Mouse (Mus musculus) left cerebral cortex, adult 8-10 months (tissue): ENCODE data around the gene Gm10310. TPM values are rescaled to one million over a fixed set of nuclear protein-coding genes. Genes with fewer than 3 reads are reported as not detected.
"Not testable (repeated sequence)": the region's sequence is repeated elsewhere in the genome, so short reads cannot be mapped to it uniquely, and the experiment has no call there.

Experiments
- DNase-seq, 2 experiments: peaks; one replicate each; pipeline ENCODE4 v3.0.0; 2022; ENCODE audit warnings: low spot score in 2 of 2
- total RNA-seq, 4 experiments: library from RNA; stranded (reverse); gene quantifications; 2 replicates each; pipeline ENCODE4 v1.2.4; 2022

Gm10310 gene
- not detected for total RNA-seq

GRCm38 (mm10) chr10:129984962-129985361 is at the start of gene Gm10310:
Gene Gm10310 (minus strand): TSS chr10:129985062.
- not testable (repeated sequence) for DNase-seq

GRCm38 (mm10) chr10:130030048-130030447 is 45.2 kb upstream of the Gm10310 start, which contains the start of gene Olfr821:
Gene Olfr821 (plus strand): TSS chr10:130030348.
- DNase-seq = no peak

- no peak for DNase-seq
These were observed 27.5 kb upstream of the Gm10310 start, which contains the start of gene Olfr820 for GRCm38 (mm10) chr10:130012321-130012720. Gene Olfr820 (plus strand): TSS chr10:130012621.

- DNase-seq = not testable (repeated sequence)
These were observed 20.5 kb upstream of the Gm10310 start for GRCm38 (mm10) chr10:130005366-130005765.

GRCm38 (mm10) chr10:130004104-130004503 is 19.2 kb upstream of the Gm10310 start:
- DNase-seq = not testable (repeated sequence)

- DNase-seq = not testable (repeated sequence)
These were observed 3.0 kb downstream of the Gm10310 start for GRCm38 (mm10) chr10:129981867-129982266.

GRCm38 (mm10) chr10:129976040-129976439 is 8.8 kb downstream of the Gm10310 start, which contains the start of gene Olfr247:
Gene Olfr247 (minus strand): TSS chr10:129976140.
- not testable (repeated sequence) for DNase-seq

- not testable (repeated sequence) for DNase-seq
These were observed 11.9 kb downstream of the Gm10310 start for GRCm38 (mm10) chr10:129972994-129973393.

GRCm38 (mm10) chr10:129967166-129967565 is 17.7 kb downstream of the Gm10310 start, which contains the start of gene Olfr819:
Gene Olfr819 (minus strand): TSS chr10:129967266.
- DNase-seq = not testable (repeated sequence)

GRCm38 (mm10) chr10:129966232-129966631 is 18.6 kb downstream of the Gm10310 start:
- not testable (repeated sequence) for DNase-seq

- no peak for DNase-seq
These were observed 35.9 kb downstream of the Gm10310 start, which contains the start of gene Olfr818 for GRCm38 (mm10) chr10:129949000-129949399. Gene Olfr818 (minus strand): TSS chr10:129949100.

Other genes starting within 250 kb of the Gm10310 start
- gene Olfr806, start 243.1 kb downstream of the Gm10310 start, total RNA-seq = not detected
- gene Olfr807, start 227.3 kb downstream of the Gm10310 start, total RNA-seq = not detected
- not detected for gene Olfr808, start 219.6 kb downstream of the Gm10310 start, total RNA-seq
- gene Olfr809, start 210.4 kb downstream of the Gm10310 start, total RNA-seq = not detected
- not detected for gene Olfr810, start 190.1 kb downstream of the Gm10310 start, total RNA-seq
- not detected for gene Olfr811, start 180.7 kb downstream of the Gm10310 start, total RNA-seq
- gene Olfr812, start 139.0 kb downstream of the Gm10310 start, total RNA-seq = not detected
- gene Olfr813, start 129.7 kb downstream of the Gm10310 start, total RNA-seq = not detected
- not detected for gene Olfr814, start 105.2 kb downstream of the Gm10310 start, total RNA-seq
- gene Olfr815, start 79.2 kb downstream of the Gm10310 start, total RNA-seq = not detected
- gene Olfr816, start 69.5 kb downstream of the Gm10310 start, total RNA-seq = not detected
- gene Olfr818, start 36.0 kb downstream of the Gm10310 start, total RNA-seq = not detected
- not detected for gene Olfr819, start 17.8 kb downstream of the Gm10310 start, total RNA-seq
- gene Olfr247, start 8.9 kb downstream of the Gm10310 start, total RNA-seq = not detected
- gene Olfr820, start 27.6 kb upstream of the Gm10310 start, total RNA-seq = not detected
- not detected for gene Olfr821, start 45.3 kb upstream of the Gm10310 start, total RNA-seq
- not detected for gene Olfr822, start 86.1 kb upstream of the Gm10310 start, total RNA-seq
- not detected for gene Olfr823, start 130.3 kb upstream of the Gm10310 start, total RNA-seq
- gene Olfr824, start 144.9 kb upstream of the Gm10310 start, total RNA-seq = not detected
- gene Olfr825, start 181.7 kb upstream of the Gm10310 start, total RNA-seq = not detected
- not detected for gene Olfr826, start 199.1 kb upstream of the Gm10310 start, total RNA-seq
- not detected for gene Olfr827, start 229.3 kb upstream of the Gm10310 start, total RNA-seq